ENCODE assay signal across 7 mouse cellular contexts in genomic region chr16:42189431-42190081, GRCm38 (mm10).
A peak's percentile ranks its signal among the peaks of the same experiment; 100 is the strongest.
DNase-seq lines count a peak whose midpoint lies in the region; ATAC-seq and TF ChIP-seq lines count a peak whose summit lies in the region.

No protein-coding gene starts in this region.

- H3K36me3 ChIP-seq in lung, embryonic 14.5 days (ENCODE audit: insufficient read depth) = no peaks in the 10 kb centered on the region
- no peaks in the 10 kb centered on the region for H3K36me3 ChIP-seq in embryonic facial prominence, embryonic 12.5 days
- no peaks in the 10 kb centered on the region for H3K36me3 ChIP-seq in hindbrain, embryonic 12.5 days
- no peaks in the 10 kb centered on the region for H3K36me3 ChIP-seq in midbrain, embryonic 11.5 days (ENCODE audit: control insufficient read depth, insufficient read depth, low read length)

- no peak for TF ChIP-seq CTCF in lung, embryonic 14.5 days (IDR thresholded peaks at IDR 0.05; ENCODE audit: low read depth)

- H3K27me3 ChIP-seq in lung, embryonic 14.5 days (ENCODE audit: insufficient read depth, low read length) = no peaks in the 10 kb centered on the region
- no peaks in the 10 kb centered on the region for H3K27me3 ChIP-seq in embryonic facial prominence, embryonic 12.5 days
- no peaks in the 10 kb centered on the region for H3K27me3 ChIP-seq in hindbrain, embryonic 12.5 days
- H3K27me3 ChIP-seq in midbrain, embryonic 11.5 days (ENCODE audit: control insufficient read depth, insufficient read depth, low read length) = no peaks in the 10 kb centered on the region

- peak; percentile 41 for DNase-seq in lung, embryonic 14.5 days
- DNase-seq in lung, postnatal 25 days (ENCODE audit: low spot score) = no peak
- peak; percentile 87 for DNase-seq in midbrain, embryonic 11.5 days (ENCODE audit: low spot score, missing footprints)
- peak; percentile 25 to 38 for DNase-seq in thymus, postnatal 36 days

- no peaks in the 10 kb centered on the region for H3K4me1 ChIP-seq in lung, embryonic 14.5 days (ENCODE audit: insufficient read depth)
- no peaks in the 10 kb centered on the region for H3K4me1 ChIP-seq in embryonic facial prominence, embryonic 12.5 days
- H3K4me1 ChIP-seq in hindbrain, embryonic 12.5 days = peaks cover 7% of the 10 kb centered on the region
- peaks cover 5% of the 10 kb centered on the region for H3K4me1 ChIP-seq in midbrain, embryonic 11.5 days (ENCODE audit: control insufficient read depth, insufficient read depth, low read length)

- no peak overlapping the region for H3K27ac ChIP-seq in lung, embryonic 14.5 days (ENCODE audit: low read depth)
- no peak overlapping the region for H3K27ac ChIP-seq in embryonic facial prominence, embryonic 12.5 days
- H3K27ac ChIP-seq in hindbrain, embryonic 12.5 days = peak overlapping the region; percentile 99
- H3K27ac ChIP-seq in midbrain, embryonic 11.5 days (ENCODE audit: low read depth, low read length) = peak overlapping the region; percentile 44; the same call in 1 of the 2 replicates

- H3K4me3 ChIP-seq in lung, embryonic 14.5 days (ENCODE audit: low read depth, low read length) = peak overlapping the region; percentile 53
- H3K4me3 ChIP-seq in embryonic facial prominence, embryonic 12.5 days = peak overlapping the region; percentile 48
- H3K4me3 ChIP-seq in hindbrain, embryonic 12.5 days = peak overlapping the region; percentile 44
- H3K4me3 ChIP-seq in midbrain, embryonic 11.5 days (ENCODE audit: low read depth, low read length) = peak overlapping the region; percentile 46

- no peaks in the 10 kb centered on the region for H3K9me3 ChIP-seq in lung, embryonic 14.5 days (ENCODE audit: low read depth, low read length)
- no peaks in the 10 kb centered on the region for H3K9me3 ChIP-seq in embryonic facial prominence, embryonic 12.5 days
- no peaks in the 10 kb centered on the region for H3K9me3 ChIP-seq in hindbrain, embryonic 12.5 days (replicated peaks)
- H3K9me3 ChIP-seq in midbrain, embryonic 11.5 days (ENCODE audit: control insufficient read depth, low read length) = no peaks in the 10 kb centered on the region

- 32% methylated on average over 14 of the region's 14 CpGs for WGBS in lung, embryonic 14.5 days
- WGBS in embryonic facial prominence, embryonic 12.5 days = 35% methylated on average over 14 of the region's 14 CpGs
- WGBS in hindbrain, embryonic 12.5 days = 30% methylated on average over 14 of the region's 14 CpGs
- 33% methylated on average over 14 of the region's 14 CpGs for WGBS in midbrain, embryonic 11.5 days

- H3K4me2 ChIP-seq in lung, embryonic 14.5 days = peak overlapping the region; percentile 88
- H3K4me2 ChIP-seq in embryonic facial prominence, embryonic 12.5 days (replicated peaks) = peak overlapping the region; percentile 76
- H3K4me2 ChIP-seq in hindbrain, embryonic 12.5 days (replicated peaks) = peak overlapping the region; percentile 82
- peak overlapping the region; percentile 85 for H3K4me2 ChIP-seq in midbrain, embryonic 11.5 days

- H3K9ac ChIP-seq in lung, embryonic 14.5 days = peak overlapping the region; percentile 79
- H3K9ac ChIP-seq in embryonic facial prominence, embryonic 12.5 days = peak overlapping the region; percentile 70
- H3K9ac ChIP-seq in hindbrain, embryonic 12.5 days = peak overlapping the region; percentile 53
- H3K9ac ChIP-seq in midbrain, embryonic 11.5 days (ENCODE audit: low read length) = peak overlapping the region; percentile 88

- peak; percentile 36; the same call in 1 of the 2 replicates for ATAC-seq in lung, embryonic 14.5 days (ENCODE audit: insufficient read depth)
- 0 out of 2 replicates have a peak, but pooled peaks have one; percentile 36 for ATAC-seq in embryonic facial prominence, embryonic 12.5 days (ENCODE audit: insufficient number of reproducible peaks, insufficient read depth, low FRiP score, low TSS enrichment)
- peak; percentile 66 for ATAC-seq in hindbrain, embryonic 12.5 days (ENCODE audit: low FRiP score)
- ATAC-seq in midbrain, embryonic 11.5 days (ENCODE audit: low FRiP score) = peak; percentile 54
- ATAC-seq in erythroid progenitor cell, adult 5-6 weeks (replicated peaks; ENCODE audit: low FRiP score, poor library complexity, severe bottlenecking) = no peak

Comparison
In these comparisons a context has a peak if more than half of its experiments do, and no peak if none do; other contexts are left out.
1. H3K27ac ChIP-seq: peak in hindbrain, embryonic 12.5 days (single experiment) and midbrain, embryonic 11.5 days (single experiment); none in lung, embryonic 14.5 days (single experiment) and embryonic facial prominence, embryonic 12.5 days (single experiment).
2. Peak in every context shown above with its lines, with median percentiles within 50 percentile points of each other: H3K4me2 ChIP-seq, H3K4me3 ChIP-seq and H3K9ac ChIP-seq.